Mouse (Mus musculus) cerebellum, adult 2 months (tissue): ENCODE data around the gene Trim46.

Experiments
- CTCF ChIP-seq: fragments of 200-500 bp; IDR thresholded peaks from 2 replicates; pipeline ENCODE4 v1.5.1; 2011; ENCODE audit warnings: low read depth, mild to moderate bottlenecking, control low read depth, low read length, moderate library complexity, borderline replicate concordance; ENCODE audit not compliant: insufficient read depth
- POLR2A ChIP-seq: fragments of 200-500 bp; IDR thresholded peaks from 2 replicates; pipeline ENCODE4 v1.6.1; 2011; ENCODE audit warnings: low read length, control low read depth, borderline replicate concordance; ENCODE audit not compliant: insufficient read depth

GRCm38 (mm10) chr3:89193853-89194252, 52.3 kb downstream of the Trim46 start:
- TF ChIP-seq CTCF, result no peak; the same call in 1 of the 2 replicates
- no peak for TF ChIP-seq POLR2A
